Mouse (Mus musculus): ENCODE data around the gene Slc26a1.

DNA sequence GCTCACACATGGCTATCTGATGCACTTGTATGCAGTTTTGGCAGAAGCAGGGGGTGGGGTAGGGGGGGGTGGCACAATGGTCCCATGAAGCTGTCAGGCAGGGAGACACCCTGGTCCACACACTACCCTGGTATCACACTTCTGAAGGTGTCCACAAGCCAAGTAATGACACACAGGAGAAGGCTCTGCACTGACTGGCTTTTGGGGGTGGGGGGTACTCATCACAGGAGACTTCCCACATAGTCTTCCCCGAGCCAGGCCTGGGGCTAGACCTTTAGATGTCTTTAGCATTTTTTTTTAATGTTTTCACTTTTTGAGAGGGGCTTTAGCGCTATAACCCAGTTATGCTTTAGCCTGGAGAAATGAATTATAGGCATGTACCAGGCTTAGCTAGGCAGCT is 28.1 kb downstream of the Slc26a1 start:
- no peak for TF ChIP-seq CTCF (IDR thresholded peaks at IDR 0.05; ENCODE audit: low read depth, low read length)
- TF ChIP-seq EP300 (IDR thresholded peaks at IDR 0.05; ENCODE audit: insufficient read depth, low read depth, low read length): no peak
- TF ChIP-seq POLR2A (IDR thresholded peaks at IDR 0.05; ENCODE audit: insufficient read depth, low read length): no peak
